Mouse (Mus musculus) midbrain, embryonic 10.5 days (tissue): Measurements from ENCODE around the gene Elavl1. TPM values are rescaled to one million over a fixed set of nuclear protein-coding genes. Genes with fewer than 3 reads are reported as not detected.
"Not testable (repeated sequence)": the region's sequence is repeated elsewhere in the genome, so short reads cannot be mapped to it uniquely, and the experiment has no call there.

Experiments used
- DNase-seq: peaks from one replicate; pipeline ENCODE4 v3.0.0-alpha.2; 2017; ENCODE audit warnings: low spot score
- H3K27ac ChIP-seq: fragments of 300-500 bp; sonication (generic); replicated peaks from 2 replicates; pipeline ENCODE4 v1.5.1; 2016; ENCODE audit warnings: mild to moderate bottlenecking
- H3K27me3 ChIP-seq: fragments of 300-500 bp; sonication (generic); 2 replicates; pipeline ENCODE4 v1.6.1; 2016; ENCODE audit warnings: low read depth, mild to moderate bottlenecking; ENCODE audit not compliant: poor library complexity, severe bottlenecking
- H3K36me3 ChIP-seq: fragments of 300-500 bp; sonication (generic); 2 replicates; pipeline ENCODE4 v1.6.1; 2016; ENCODE audit warnings: mild to moderate bottlenecking, moderate library complexity
- H3K4me1 ChIP-seq: fragments of 300-500 bp; sonication (generic); 2 replicates; pipeline ENCODE4 v1.6.1; 2016
- H3K4me3 ChIP-seq: fragments of 300-500 bp; sonication (generic); 2 replicates; pipeline ENCODE4 v1.5.1; 2016; ENCODE audit warnings: mild to moderate bottlenecking, moderate library complexity
- H3K9me3 ChIP-seq: fragments of 300-500 bp; sonication (generic); replicated peaks from 2 replicates; pipeline ENCODE4 v1.6.1; 2016; ENCODE audit warnings: mild to moderate bottlenecking
- WGBS: fragments of 180-500 bp; shearing (Covaris S2); methylation state at CpG from one replicate; pipeline ENCODE4 v1.1.7; 2016; 5-methylcytosine and 5-hydroxymethylcytosine counted together
- polyA plus RNA-seq: library from polyadenylated mRNA; unstranded; fragments of >200 nt; fragmentation: Nextera tagmentation; extraction: Ambion mirVana; gene quantifications from 2 replicates; pipeline ENCODE4 v1.2.1, GENCODE M21; 2016

Gene Elavl1
- 339 and 364 TPM in 2 replicates for polyA plus RNA-seq

GRCm38 (mm10) chr8:4324983-4325750, at the start of gene Elavl1, which contains the start of gene Ccl25:
Gene Elavl1, minus strand, starts transcription at chr8:4325413.
Gene Ccl25, plus strand, starts transcription at chr8:4325210.
- H3K36me3 ChIP-seq, result peaks cover 71% of the 10 kb centered on the region
- peaks cover 29% of the 10 kb centered on the region for H3K4me1 ChIP-seq
- H3K27ac ChIP-seq, result peak within 1 kb of the TSS; percentile 99
- DNase-seq, result peak; percentile 98
- WGBS, result under 1% methylated on average over 78 of the region's 78 CpGs
- peak within 1 kb of the TSS; percentile 82 for H3K4me3 ChIP-seq
- H3K9me3 ChIP-seq, result no peaks in the 10 kb centered on the region
- H3K27me3 ChIP-seq, result no peaks in the 10 kb centered on the region

- Histone ChIP-seq H3K27ac (no peak overlapping the region), H3K4me1 (no peaks in the 10 kb centered on the region), H3K27me3 (no peaks in the 10 kb centered on the region), H3K4me3 (no peak overlapping the region), H3K36me3 (no peaks in the 10 kb centered on the region), H3K9me3 (no peaks in the 10 kb centered on the region)
- 66% methylated on average over 2 of the region's 2 CpGs for WGBS
- DNase-seq, result no peak
Measured at GRCm38 (mm10) chr8:4372657-4373056, 47.4 kb upstream of the Elavl1 start.

- no peaks in the 10 kb centered on the region for H3K27me3 ChIP-seq
- 45% methylated on average over 2 of the region's 2 CpGs for WGBS
- no peaks in the 10 kb centered on the region for H3K36me3 ChIP-seq
- no peak overlapping the region for H3K4me3 ChIP-seq
- H3K27ac ChIP-seq, result no peak overlapping the region
- no peaks in the 10 kb centered on the region for H3K4me1 ChIP-seq
- H3K9me3 ChIP-seq, result 0 out of 2 replicates have a peak, but pooled peaks cover 3% of the 10 kb centered on the region
- peak; percentile 24 for DNase-seq
Measured at GRCm38 (mm10) chr8:4370078-4370477, 44.9 kb upstream of the Elavl1 start.

- no peak for DNase-seq
Measured at GRCm38 (mm10) chr8:4368470-4368869, 43.3 kb upstream of the Elavl1 start.

GRCm38 (mm10) chr8:4367808-4368207, 42.6 kb upstream of the Elavl1 start:
- no peak overlapping the region for H3K4me3 ChIP-seq
- H3K27me3 ChIP-seq, result no peaks in the 10 kb centered on the region
- no peak for DNase-seq
- 0 out of 2 replicates have a peak, but pooled peaks cover 3% of the 10 kb centered on the region for H3K9me3 ChIP-seq
- no peaks in the 10 kb centered on the region for H3K4me1 ChIP-seq
- WGBS, result 90% methylated on average over 11 of the region's 11 CpGs
- H3K27ac ChIP-seq, result no peak overlapping the region
- no peaks in the 10 kb centered on the region for H3K36me3 ChIP-seq

More at GRCm38 (mm10) chr8:4368470-4368869, 43.3 kb upstream of the Elavl1 start:
- 94% methylated on average over 4 of the region's 4 CpGs for WGBS
- Histone ChIP-seq H3K9me3 (0 out of 2 replicates have a peak, but pooled peaks cover 3% of the 10 kb centered on the region), H3K4me3 (no peak overlapping the region), H3K27ac (no peak overlapping the region), H3K36me3 (no peaks in the 10 kb centered on the region), H3K27me3 (no peaks in the 10 kb centered on the region), H3K4me1 (no peaks in the 10 kb centered on the region)

GRCm38 (mm10) chr8:4366189-4366588, 41.0 kb upstream of the Elavl1 start:
- H3K9me3 ChIP-seq, result 0 out of 2 replicates have a peak, but pooled peaks cover 3% of the 10 kb centered on the region
- H3K36me3 ChIP-seq, result no peaks in the 10 kb centered on the region
- 89% methylated on average over 3 of the region's 3 CpGs for whole genome bisulfite sequencing
- no peak overlapping the region for H3K27ac ChIP-seq
- DNase-seq, result no peak
- H3K4me3 ChIP-seq, result no peak overlapping the region
- no peaks in the 10 kb centered on the region for H3K27me3 ChIP-seq
- no peaks in the 10 kb centered on the region for H3K4me1 ChIP-seq

- H3K27ac ChIP-seq, result no peak overlapping the region
- H3K36me3 ChIP-seq, result no peaks in the 10 kb centered on the region
- no peaks in the 10 kb centered on the region for H3K4me1 ChIP-seq
- H3K4me3 ChIP-seq, result no peak overlapping the region
- WGBS, result 88% methylated on average over 2 of the region's 2 CpGs
- no peaks in the 10 kb centered on the region for H3K9me3 ChIP-seq
- no peaks in the 10 kb centered on the region for H3K27me3 ChIP-seq
- no peak for DNase-seq
Measured at GRCm38 (mm10) chr8:4360922-4361321, 35.7 kb upstream of the Elavl1 start.

- no peak overlapping the region for H3K4me3 ChIP-seq
- WGBS, result 87% methylated on average over 3 of the region's 3 CpGs
- H3K4me1 ChIP-seq, result no peaks in the 10 kb centered on the region
- no peaks in the 10 kb centered on the region for H3K36me3 ChIP-seq
- no peaks in the 10 kb centered on the region for H3K27me3 ChIP-seq
- no peak overlapping the region for H3K27ac ChIP-seq
- no peak for DNase-seq
- H3K9me3 ChIP-seq, result no peaks in the 10 kb centered on the region
Measured at GRCm38 (mm10) chr8:4359362-4359761, 34.1 kb upstream of the Elavl1 start.

GRCm38 (mm10) chr8:4355455-4355854, 30.2 kb upstream of the Elavl1 start:
- Histone ChIP-seq H3K9me3 (no peaks in the 10 kb centered on the region), H3K36me3 (no peaks in the 10 kb centered on the region), H3K27me3 (no peaks in the 10 kb centered on the region), H3K27ac (no peak overlapping the region), H3K4me1 (no peaks in the 10 kb centered on the region), H3K4me3 (no peak overlapping the region)
- DNase-seq, result no peak
- 93% methylated on average over 10 of the region's 10 CpGs for WGBS

- H3K4me3 ChIP-seq, result no peak overlapping the region
- no peak overlapping the region for H3K27ac ChIP-seq
- H3K9me3 ChIP-seq, result no peaks in the 10 kb centered on the region
- DNase-seq, result no peak
- WGBS, result 82% methylated on average over 1 of the region's 1 CpGs
- H3K36me3 ChIP-seq, result no peaks in the 10 kb centered on the region
- no peaks in the 10 kb centered on the region for H3K4me1 ChIP-seq
- no peaks in the 10 kb centered on the region for H3K27me3 ChIP-seq
Measured at GRCm38 (mm10) chr8:4354516-4354915, 29.3 kb upstream of the Elavl1 start.

- Histone ChIP-seq H3K4me1 (no peaks in the 10 kb centered on the region), H3K4me3 (no peak overlapping the region), H3K27me3 (no peaks in the 10 kb centered on the region), H3K36me3 (no peaks in the 10 kb centered on the region), H3K27ac (no peak overlapping the region), H3K9me3 (no peaks in the 10 kb centered on the region)
- WGBS, result 82% methylated on average over 4 of the region's 4 CpGs
- no peak for DNase-seq
Measured at GRCm38 (mm10) chr8:4353741-4354140, 28.5 kb upstream of the Elavl1 start.

- H3K4me3 ChIP-seq, H3K4me1 ChIP-seq, H3K36me3 ChIP-seq, DNase-seq, H3K27me3 ChIP-seq, H3K9me3 ChIP-seq, H3K27ac ChIP-seq: not testable (repeated sequence)
- 89% methylated on average over 6 of the region's 6 CpGs for WGBS
Measured at GRCm38 (mm10) chr8:4352562-4352961, 27.3 kb upstream of the Elavl1 start.

GRCm38 (mm10) chr8:4350618-4351017, 25.4 kb upstream of the Elavl1 start:
- WGBS, result 93% methylated on average over 3 of the region's 3 CpGs
- DNase-seq, result no peak
- no peaks in the 10 kb centered on the region for H3K27me3 ChIP-seq
- H3K27ac ChIP-seq, result no peak overlapping the region
- H3K36me3 ChIP-seq, result no peaks in the 10 kb centered on the region
- H3K4me3 ChIP-seq, result no peak overlapping the region
- no peaks in the 10 kb centered on the region for H3K9me3 ChIP-seq
- peaks cover 3% of the 10 kb centered on the region; the same call in 1 of the 2 replicates for H3K4me1 ChIP-seq
